Mouse (Mus musculus): ENCODE results near the gene Slc44a4.

- TF ChIP-seq POLR2A (IDR thresholded peaks at IDR 0.05; ENCODE audit: insufficient read length, low read depth): no peak
- no peak for TF ChIP-seq TCF3 (IDR thresholded peaks at IDR 0.05; ENCODE audit: insufficient read length, low read depth)
These were observed 41.6 kb downstream of the Slc44a4 start for GRCm38 (mm10) chr17:34955884-34956283.
